Mouse (Mus musculus) gastrocnemius, postnatal 4 days (tissue): ENCODE results near the gene Gm8439. TPM values are rescaled to one million over a fixed set of nuclear protein-coding genes. Genes with fewer than 3 reads are reported as not detected.
A peak's percentile ranks its signal among the peaks of the same experiment; 100 is the strongest.
"Not testable (repeated sequence)": the region's sequence is repeated elsewhere in the genome, so short reads cannot be mapped to it uniquely, and the experiment has no call there.

Experiments used
- DNase-seq, 2 experiments: peaks; one replicate each; pipeline ENCODE4 v3.0.0; 2021 to 2022; ENCODE audit warnings: low spot score in 2 of 2, mixed read lengths in 2 of 2
- long read RNA-seq, 2 experiments: library from polyadenylated mRNA; stranded (forward); transcript quantifications; one replicate each; pipeline ENCODE4 v2.0.0; 2021
- total RNA-seq, 2 experiments: library from RNA; stranded (reverse); gene quantifications; 2 replicates each; pipeline ENCODE4 v1.2.3; 2021

Gm8439 gene
- not detected for total RNA-seq
- long read RNA-seq, experiment 1 = 0 reads
- long read RNA-seq, experiment 2 = 0 reads

- DNase-seq = no peak
Observed at GRCm38 (mm10) chr4:120588445-120588844, at the start of gene Gm8439. Gm8439 (plus strand) TSS chr4:120588745.

DNA sequence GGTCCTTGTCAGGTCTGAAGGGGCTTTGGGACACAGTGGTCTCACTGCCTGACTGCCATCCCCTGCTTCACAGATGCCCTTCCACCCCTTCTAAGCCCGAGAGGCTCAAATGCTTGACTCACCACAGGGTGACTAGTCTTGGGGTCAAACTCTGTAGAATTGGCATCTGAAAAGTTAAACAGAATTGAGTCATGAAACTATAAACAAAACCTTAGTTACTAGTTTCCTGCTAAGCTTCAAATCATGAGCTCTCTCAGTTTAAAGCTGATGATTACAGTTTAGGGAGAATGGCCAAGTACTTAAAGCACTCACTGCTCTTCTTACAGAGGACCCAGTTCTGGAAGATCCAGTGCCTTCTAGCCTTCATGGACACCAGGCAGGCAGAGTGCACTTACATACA, 43.6 kb upstream of the Gm8439 start:
- no peak for DNase-seq

DNA sequence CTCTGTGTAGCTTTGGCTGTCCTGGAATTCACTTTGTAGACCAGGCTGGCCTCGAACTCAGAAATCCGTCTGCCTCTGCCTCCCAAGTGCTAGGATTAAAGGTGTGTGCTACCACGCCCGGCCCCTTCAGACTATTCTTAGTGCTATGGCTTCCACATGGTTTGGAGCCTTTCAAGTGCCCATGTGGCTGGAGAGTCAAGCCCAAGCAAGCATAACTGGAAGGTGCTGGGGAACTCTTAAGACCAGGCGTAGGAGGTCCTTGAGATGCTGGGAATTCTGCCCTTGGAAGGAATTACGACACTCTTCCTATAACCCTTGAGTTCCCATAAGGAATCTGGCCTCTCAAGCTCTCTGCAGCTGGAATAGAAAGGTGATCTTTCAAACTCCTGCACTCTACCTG, 32.0 kb upstream of the Gm8439 start:
- no peak for DNase-seq

- DNase-seq = no peak
Observed at GRCm38 (mm10) chr4:120565726-120566125, 22.8 kb upstream of the Gm8439 start.

DNA sequence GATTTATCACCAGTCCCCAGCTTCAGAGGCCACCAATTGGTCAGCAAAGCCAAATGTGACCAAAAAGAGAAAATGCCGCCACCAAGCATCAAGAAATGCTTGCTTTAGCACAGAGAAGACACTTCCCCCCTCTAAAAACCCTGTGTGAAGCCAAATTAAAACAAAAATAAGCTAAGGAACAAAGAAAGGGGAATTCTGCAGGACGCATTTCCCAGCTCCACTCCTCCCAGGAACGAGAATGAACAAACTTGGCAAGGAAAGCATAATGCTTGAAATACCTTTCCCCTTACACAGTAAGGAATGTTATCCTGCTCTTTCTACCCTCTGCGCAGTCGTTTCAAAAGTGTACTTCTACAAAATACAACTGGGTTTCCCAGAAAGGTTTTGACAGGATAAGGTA, 20.5 kb upstream of the Gm8439 start:
- no peak for DNase-seq

DNA sequence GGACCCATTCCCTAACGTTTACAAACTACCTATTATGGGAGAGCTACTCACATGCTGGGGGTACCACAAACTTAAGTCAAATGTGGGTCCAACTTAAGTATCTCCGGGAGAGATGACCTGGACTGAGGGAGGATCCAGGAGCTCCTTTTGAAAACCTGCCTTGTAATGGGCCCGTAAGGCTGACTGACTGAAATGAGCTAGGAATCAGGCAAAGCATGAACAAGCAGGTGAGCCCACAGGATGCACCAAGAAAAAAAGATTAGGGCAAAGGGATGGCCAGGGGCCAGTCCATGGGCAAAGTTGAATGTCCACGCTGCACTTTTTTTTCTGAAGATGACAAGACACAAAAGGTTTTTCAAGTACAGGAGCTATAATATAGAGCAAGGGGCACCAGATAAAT, 19.5 kb upstream of the Gm8439 start:
- DNase-seq = no peak

DNA sequence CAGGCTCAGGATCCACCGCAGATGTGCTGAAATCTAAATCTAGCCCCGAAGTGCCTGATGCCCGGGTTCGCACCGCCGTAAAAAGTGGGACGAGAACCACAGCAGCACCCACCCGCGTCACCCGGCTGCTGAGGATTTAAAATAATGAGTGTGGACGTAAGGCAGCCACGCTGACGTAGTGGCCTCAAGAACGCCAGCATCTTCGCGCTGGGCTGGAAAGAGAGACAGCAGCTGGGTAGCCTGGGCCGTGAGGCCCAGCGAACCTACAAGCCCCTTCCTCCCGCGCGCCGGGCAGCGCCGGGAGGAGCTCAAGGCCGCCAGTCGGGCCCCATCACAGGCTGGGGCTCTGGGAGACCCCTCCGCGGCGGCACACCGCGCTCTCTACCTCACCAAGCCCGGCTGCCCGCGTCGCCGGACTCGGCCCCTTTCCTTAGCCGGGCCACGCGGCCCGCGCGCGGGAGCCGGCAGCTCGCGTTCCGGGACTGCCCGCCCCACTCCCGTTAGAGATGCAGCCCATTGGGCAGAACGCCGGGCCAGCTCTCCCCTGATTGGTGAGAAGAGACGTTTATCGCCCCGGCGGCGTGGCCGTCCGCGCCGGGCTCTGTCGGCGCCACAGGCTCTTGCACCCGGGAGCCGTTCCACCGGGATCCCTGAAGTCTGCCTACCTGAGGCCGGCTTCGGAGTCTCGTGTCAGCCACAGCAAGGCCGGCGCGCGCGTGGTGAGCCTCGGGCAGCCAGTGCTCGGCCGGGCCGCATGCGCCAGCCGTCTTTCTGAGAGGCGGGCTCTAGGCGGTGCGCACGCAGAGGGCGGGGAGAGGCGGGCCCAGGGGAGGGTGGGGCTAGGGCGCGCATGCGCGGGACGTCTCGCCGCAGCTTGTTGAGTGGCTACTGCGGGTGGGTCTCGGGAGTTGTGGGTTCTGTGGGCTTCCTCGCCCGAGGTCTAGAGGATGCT, 18.8 kb upstream of the Gm8439 start, which contains the start of gene Ctps:
TSS of gene Ctps (minus strand) at position 791 of the 952 bp plus-strand sequence.
- peak; percentile 94 to 96 for DNase-seq

GRCm38 (mm10) chr4:120570438-120571069, 18.0 kb upstream of the Gm8439 start:
- no peak for DNase-seq

GRCm38 (mm10) chr4:120571070-120571464, 17.5 kb upstream of the Gm8439 start:
- DNase-seq = no peak

- DNase-seq = no peak
Observed at GRCm38 (mm10) chr4:120571691-120572090, 16.9 kb upstream of the Gm8439 start.

- DNase-seq = no peak
Observed at GRCm38 (mm10) chr4:120580894-120581293, 7.7 kb upstream of the Gm8439 start.

DNA sequence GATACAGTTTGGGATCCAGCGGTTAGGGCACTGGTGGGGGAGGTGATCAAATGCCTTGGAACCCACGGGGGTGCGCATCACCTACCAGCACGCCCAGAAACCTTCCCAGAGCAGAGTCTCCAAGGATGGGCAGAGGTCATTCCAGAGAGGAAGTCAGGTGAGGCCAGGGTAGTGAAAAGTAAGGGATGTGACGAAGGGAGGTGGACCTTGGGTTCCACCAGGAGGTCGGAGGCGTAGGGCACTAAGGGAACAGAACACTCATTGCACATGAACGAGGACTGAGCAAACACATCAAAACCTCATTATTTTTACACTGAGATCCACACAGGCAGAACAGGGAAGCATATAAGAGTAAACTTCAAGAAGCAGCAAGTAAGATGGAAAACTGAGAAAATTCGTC, 6.8 kb upstream of the Gm8439 start:
- DNase-seq = no peak

- no peak for DNase-seq
Observed at GRCm38 (mm10) chr4:120586986-120587385, 1.6 kb upstream of the Gm8439 start.

DNA sequence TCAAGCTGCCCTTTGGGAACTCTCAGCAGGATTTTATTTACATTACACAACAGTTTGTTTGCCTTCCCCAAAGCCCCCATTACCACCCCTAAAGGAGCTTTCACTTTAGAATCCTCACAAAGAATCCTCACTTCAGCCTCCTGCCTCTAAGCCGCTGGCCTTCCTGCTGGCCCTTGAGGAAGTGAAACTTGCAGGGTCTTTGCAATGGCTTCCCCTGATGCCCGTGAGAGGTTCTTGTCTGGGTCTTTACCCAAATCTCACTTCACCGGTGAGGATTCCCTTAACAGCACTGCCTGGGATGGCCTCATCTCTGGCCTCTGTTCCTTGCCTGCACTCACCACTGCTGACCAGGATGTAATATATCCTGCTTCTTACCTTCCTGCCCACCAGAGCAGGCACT, 525 bp downstream of the Gm8439 start:
- no peak for DNase-seq

GRCm38 (mm10) chr4:120589815-120590422, 1.4 kb downstream of the Gm8439 start:
- no peak for DNase-seq

DNA sequence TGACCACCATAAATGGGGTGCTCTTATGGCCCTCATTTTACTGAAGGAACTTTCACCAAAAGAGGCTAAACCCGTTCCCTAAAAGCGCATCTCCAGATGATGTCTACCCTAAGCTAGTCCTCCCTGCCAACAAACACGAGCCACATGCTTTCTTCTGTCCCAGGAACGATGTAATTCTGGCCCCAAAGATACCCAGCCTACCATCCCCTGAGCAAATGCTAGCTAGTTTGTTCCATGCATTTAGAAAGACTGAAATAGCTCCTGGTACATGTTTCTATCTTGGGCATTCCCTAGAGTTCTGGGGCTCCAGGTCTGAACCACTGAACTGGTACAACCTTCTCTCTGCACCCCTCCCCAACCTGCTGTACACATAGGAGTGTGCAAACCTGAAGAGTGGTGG, 2.4 kb downstream of the Gm8439 start:
- DNase-seq = no peak

DNA sequence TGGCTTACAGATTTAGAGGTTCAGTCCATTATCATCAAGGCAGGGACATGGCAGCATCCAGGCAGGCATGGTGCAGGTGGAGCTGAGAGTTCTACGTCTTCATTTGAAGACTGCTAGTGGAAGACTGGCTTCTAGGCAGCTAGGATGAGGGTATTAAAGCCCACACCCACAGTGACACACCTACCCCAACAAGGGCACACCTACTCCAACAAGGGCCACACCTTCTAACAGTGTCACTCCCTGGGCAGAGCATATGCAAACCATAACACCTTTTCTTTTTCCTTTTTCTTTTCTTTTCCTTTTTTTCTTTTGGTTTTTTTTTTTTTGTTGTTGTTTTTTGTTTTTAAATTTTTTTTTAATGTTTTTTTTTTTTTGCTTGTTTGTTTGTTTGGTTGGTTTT, 7.7 kb downstream of the Gm8439 start:
- not testable (repeated sequence) for DNase-seq

DNA sequence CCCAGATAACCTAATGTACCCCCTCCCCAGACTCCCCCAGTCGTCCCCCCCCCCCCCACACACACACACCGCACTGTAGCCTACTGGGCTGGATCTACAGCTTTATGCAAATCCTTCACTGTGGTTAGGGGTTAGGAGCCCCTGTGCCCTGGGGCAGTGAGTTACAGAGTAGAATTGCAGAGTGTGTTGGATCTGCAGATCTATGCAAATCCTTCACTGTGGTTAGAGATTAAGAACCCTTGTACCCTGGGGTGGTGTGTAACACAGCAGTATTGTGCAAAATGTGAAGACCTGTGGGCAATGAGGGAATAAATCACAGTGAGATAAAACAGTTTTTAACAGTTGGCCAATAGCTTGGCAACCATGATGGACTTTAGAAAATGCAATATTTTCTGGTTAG, 10.4 kb downstream of the Gm8439 start:
- no peak for DNase-seq

DNA sequence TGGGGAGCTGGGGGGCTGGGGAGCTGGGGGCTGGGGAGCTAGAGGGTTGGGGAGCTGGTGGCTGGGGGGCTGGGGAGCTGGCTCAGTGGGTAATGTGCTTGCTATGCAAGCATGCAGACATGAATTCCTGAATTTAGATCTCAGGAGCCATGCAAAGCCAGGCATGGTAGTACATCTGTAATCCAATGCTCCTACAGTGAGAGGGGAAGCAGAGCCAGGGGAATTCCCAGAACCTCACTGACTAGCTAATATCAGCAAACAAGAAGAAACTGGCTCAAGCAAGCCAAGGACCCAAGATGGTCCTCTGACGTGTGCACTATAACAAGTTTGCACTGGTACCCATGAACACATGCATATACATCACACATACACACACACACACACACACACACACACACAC, 13.2 kb downstream of the Gm8439 start:
- no peak for DNase-seq

DNA sequence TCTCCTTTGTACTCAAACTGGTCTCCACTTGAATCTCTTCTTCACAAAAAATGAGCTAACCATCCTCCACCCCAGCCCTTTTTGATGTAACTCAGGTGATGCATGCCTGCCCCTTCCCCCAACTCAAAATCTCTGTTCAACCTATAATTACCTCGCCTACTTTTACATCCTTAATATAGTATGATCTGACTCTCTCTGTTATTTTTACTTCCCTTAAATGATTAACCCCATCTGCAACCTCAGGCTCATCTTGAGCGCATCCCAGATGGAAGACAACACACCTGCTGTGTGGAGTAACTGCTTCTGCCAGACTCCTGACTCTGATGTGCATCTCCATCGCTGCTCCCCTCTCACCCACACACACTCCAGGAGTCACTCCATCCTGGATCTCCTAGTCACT, 14.1 kb downstream of the Gm8439 start:
- no peak for DNase-seq

DNA sequence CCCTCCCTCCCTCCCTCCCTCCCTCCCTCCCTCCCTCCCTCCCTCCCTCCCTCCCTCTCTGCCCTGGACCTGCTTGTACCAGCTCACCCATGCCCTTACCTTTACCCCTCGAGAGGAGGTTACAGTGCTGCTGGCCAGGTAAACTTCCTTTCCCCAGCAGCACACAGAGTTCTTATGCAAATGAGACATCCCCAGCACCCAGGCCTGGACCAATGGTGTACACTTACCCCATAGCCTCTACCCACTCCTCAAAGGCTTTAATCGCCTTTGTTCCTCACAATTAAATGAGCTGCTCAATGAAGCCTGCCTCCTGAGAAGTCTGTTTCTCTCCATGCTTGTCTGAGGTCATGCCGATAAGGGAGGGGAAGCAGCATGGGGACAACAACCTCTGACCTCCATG, 18.4 kb downstream of the Gm8439 start:
- DNase-seq = no peak

GRCm38 (mm10) chr4:120611005-120611404, 22.5 kb downstream of the Gm8439 start:
- no peak for DNase-seq
